Mouse (Mus musculus) ES-CJ7 (cell line): Measurements from ENCODE around the gene Abca1.

Experiments used
- DNase-seq: peaks from one replicate; pipeline ENCODE4 v3.0.0; 2011; ENCODE audit warnings: low read depth, low spot score

The Abca1 gene

DNA sequence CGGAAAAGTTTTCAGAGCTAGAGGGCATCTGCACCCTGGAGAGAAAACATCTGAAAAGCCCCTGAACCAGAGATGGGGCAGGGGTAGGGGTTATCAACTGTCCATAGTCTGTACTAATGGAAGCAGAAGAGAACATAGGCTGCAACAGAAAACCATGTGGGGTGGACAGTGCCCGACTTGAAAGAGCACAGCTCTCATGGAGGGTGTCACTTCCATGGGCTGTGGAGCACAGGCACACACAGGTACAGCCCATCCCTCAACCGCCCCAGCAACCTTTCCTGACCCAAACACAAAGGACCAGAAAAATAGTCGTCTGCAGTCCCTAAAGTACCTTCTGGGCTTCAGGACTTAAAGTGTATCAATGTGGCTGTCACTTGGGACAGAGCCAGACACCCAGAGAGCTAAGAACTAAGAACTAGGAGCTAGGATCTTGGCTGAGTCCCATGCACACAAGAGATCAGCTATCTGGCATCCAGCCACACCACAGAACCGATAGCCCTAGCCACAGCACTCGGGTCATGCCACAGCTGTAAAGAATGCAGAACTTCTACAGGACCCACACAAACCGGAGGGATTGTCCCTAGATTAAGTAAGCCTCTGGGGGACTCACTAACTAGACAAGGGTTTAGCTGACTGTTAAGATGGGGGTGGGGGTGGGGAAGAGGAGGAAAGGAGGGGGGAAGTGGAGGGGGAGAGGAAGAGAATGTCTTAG, 38.0 kb downstream of the Abca1 start:
- no peak for DNase-seq

DNA sequence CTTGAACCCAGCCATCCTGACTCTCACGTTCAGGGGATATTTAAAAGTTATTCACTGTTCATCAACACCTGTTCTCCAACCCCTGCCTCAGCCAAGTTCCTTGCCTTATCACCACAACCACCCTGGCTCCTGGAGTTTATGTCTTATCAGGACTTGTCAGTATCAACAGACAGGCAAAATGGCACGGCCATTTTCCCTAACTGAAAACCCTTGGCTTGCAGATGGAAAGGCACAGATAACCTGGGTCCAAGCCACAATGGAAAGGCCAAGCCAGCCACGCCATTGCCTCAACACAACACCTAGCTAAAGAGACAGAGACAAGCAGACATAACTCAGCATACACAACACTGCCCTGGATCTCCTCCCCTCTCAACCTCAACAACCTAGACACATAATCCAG, 38.6 kb downstream of the Abca1 start:
- no peak for DNase-seq

DNA sequence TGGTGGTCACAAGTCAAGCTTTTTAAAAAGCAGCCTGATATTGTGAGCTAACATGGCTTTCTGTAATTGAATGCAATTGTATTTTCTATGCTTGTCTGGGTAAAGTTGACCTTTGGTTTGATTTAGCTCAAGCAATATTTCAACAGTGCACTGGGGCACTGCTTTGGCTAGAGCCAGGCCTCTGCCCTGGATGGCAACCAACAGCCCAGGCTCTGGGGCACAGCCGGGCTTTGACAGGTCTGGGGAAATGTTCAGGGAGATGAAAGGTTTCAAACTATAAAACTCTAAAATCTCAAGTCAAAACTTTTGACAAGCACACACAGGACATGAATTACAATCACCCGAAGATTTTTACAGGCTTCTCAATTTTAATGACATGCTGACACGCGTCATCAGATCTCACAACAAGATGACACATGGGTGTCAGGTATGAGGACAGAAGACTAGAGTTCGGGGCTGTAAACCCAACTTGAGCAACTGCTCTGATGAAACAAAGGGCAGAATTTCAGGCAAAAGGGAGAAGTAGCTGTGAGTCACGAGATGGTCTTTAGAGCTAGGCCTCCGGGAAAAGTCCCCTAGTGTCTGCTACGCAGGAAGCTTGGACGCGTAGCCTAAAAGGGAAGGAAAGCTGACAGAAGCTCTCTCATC, 39.5 kb downstream of the Abca1 start:
- DNase-seq = no peak

DNA sequence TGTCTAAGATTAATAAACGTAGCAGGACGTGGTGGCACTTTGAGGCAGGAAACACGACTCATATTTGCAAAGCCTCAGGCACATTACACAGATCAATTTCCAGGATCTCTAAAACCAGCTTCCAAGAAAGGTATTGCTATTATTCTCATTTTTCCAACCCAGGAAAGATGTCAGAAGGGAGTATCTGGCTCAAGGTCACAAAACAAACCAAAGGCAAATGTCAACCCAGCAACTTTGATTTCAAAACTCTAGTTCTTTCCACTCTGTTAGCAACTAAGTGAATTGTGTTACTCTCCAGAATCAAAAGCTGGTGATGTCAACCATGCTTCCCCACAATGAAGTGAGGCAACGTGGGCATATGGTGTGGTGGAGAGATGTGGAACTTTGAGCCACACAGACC, 41.1 kb downstream of the Abca1 start:
- no peak for DNase-seq

DNA sequence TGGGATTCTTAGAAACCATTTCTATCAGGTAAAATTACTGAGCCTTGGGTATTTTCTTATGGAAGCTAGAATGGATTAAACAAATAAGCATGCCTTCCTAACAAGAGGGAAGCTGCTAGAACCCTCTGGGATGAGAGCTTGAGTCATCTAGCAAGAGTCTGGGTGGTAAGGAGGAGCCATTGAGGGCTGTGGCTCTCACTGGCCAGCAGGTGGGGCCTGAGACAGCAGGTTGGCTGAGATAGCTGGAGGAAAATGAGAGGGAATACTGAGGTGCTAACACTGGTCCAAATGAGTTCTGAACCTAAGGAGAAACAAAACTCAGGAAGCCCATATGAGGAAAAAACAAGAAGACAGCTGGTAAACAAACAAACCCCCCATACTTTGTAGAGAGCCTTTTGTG, 42.1 kb downstream of the Abca1 start:
- peak; percentile 41 for DNase-seq

DNA sequence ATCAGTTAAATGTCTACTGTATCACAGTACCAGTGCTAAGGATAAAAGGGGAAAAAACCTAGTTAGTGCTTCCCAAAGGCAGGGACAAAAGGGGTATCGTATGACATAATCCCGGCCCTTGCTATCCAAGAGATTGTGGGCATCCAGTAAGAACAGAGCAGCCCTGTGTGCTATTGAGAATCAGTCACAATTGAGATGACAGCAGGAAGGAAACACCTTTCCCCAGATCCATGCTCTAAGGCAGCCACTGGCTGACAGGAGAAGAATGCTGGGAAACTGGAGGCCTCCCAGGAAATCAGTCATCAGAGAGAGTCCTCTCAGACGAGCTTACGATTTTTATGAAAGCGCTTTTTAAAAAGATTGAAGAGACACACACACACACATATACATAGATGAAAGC, 42.6 kb downstream of the Abca1 start:
- DNase-seq = no peak

DNA sequence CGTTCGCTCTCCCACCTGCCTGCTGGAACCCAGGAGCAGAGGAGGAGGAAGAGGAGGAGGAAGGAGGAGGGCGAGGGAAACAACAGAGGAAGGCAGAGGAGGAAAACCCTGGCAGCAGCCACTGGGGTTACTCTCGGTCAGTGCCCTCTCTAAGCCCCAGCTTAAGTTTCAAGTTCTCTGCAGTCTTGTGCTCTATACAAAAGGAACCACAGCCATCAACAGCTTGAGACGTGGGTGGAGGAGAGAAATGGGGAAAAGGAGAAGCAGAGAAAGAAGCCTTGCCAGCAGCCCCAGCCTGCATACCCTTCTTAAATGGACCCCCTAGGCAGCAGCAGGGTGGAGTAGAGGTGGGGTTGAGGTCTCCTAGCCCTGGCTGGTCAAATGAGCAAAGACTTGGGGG, 43.8 kb downstream of the Abca1 start:
- peak; percentile 25 for DNase-seq

DNA sequence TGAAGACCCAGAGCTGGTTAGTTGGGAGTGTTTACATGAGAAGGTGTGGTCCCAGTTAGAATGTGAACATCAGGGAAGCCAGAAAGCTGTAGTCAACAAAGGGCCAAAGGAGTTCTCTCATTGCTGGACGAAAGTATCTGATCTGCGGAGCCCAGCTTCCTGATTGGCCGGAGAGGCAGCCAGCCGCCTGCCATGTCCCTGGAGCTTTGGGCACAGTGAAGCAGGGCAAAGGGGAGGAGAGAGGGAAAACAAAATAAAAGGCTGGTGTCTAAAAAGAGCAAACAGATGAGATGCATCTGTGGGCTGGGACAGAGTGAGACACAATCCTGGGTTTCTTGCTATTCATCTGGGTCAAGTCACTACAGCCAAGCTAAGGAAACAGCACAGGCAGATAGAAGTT, 44.3 kb downstream of the Abca1 start:
- no peak for DNase-seq

DNA sequence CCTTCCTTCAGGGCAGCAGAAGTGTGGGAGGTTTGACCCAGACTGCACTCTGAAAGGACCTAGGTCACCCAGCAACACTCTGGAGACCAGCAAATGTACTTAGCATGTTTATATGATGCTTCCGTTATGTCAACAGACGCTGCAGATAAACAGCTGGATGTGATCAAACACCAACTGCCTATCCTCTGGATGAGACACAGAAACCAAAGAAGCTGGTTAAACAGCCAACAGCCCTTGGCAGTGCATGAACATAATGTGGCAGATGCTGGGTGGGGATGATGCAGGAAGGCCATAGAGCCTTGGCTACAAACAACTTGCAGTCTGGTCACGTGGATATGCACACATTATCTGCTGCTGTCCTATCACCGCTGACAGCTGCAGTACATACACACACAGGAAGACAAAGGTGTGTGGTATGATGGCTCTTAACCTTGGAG, 47.8 kb downstream of the Abca1 start:
- no peak for DNase-seq

DNA sequence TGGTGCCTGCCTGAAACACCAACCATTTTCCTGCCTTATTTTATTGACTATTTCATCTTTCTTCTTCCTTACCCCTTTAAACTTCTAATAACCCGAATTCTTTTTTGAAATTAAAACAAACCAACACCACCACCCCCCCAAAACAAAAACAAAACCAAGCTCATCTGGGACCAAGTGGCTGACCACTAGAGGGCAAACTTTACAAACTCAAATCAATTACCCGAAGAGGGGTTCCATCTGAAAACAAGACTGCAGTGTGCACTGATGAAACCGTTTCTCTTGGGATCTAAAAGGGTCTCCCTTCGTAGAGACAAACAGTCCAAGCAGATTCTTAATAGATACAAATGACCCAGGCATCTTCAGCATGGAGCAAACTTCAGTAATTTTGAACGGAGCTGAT, 49.3 kb downstream of the Abca1 start:
- DNase-seq = peak; percentile 33

DNA sequence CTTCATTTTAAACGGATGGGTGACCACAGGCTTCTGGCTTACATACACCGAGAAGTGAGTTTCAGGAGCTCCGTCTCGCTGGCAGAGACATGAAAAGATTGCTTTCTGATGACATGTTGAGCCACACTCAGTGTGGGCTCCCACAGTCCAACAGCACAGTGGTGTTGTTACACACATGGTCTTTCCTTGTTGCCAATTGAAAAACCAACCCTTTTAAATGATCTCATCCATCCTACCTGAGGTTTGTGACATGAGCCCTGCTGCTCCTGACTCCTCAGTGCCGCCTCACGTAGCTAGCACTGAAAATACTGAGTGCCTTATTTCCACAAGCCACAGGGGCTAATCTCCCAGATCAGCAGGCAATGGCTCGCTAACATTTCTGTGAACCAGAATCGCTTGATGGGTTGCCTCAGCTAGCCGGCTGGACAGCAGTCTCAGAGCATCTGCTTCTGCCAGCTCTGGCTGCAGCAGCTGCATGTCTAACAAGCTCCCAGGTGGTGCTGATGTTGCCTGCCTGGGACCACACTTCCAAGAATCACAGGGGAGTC, 50.2 kb downstream of the Abca1 start:
- no peak for DNase-seq

DNA sequence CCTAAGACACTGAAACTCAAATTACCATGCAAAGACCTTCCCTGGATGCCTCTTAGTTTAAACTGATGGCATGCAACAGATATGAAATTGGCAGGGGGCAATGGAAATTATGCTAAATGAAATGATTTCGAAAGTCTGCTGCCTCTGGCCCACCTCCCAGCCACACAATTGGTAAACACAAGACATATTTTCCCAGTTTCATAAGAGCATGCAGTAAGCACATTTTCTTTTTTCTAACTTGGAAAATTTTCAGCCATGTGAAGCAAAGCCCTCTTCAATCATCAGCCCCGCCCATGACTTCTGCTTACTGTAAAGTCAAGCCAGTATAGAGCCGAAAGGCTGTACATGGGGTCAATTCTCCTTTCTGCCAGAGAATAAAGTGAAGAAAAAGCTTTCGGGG, 51.5 kb downstream of the Abca1 start:
- DNase-seq = no peak

DNA sequence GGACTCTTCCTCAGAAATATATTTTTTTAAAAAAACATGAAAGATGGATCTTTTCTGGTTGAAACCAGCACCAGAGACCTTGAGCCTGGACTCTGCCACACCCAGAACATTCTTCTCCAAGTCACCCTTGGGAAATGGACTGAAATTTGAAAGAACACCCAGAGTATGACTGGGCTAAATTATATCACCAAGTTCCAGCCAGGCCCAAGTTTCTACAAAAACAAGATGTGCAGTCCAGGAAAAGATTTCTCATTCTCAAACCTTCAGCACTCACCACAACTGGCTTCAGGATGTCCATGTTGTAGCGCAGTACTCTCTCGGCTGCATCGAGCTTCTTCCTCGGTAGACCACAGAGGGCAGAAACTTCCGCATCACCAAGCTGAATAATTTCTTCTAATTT, 53.0 kb downstream of the Abca1 start:
- no peak for DNase-seq

DNA sequence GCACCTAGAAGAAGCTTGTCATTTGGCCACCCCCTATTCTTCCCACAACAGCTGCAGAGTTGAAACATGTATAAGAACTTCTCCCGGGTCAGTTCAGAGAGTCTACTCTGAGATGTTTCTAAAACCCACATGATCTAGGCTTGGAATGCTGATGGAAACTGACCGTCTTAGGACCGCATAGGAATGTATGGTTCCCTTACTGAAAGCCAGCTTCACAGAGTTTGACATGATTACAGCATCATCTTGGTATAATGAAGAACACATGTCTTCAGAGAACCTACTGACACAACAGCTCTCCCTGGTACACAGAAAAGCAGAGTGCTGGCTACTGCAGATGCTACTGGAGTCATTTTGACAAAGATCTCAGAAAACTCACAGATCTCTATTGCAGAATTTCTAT, 53.6 kb downstream of the Abca1 start:
- DNase-seq = no peak

DNA sequence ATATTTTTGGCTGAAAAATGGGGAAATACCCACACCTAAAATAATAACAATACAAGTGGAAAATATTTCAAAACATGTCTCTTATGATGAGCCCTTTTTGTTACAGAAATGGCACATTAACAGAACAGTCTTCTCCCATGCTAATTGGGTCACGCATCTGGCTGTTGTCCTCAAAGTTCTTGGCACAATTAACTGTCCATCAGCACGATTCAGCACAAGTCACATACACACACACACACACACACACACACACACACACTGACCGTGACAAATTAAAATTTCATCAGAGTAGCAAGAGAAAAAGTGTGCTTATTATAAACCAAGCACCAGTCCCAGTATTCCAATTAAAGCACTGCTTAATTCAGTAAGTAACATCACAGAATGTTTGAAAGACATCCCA, 55.1 kb downstream of the Abca1 start:
- no peak for DNase-seq

DNA sequence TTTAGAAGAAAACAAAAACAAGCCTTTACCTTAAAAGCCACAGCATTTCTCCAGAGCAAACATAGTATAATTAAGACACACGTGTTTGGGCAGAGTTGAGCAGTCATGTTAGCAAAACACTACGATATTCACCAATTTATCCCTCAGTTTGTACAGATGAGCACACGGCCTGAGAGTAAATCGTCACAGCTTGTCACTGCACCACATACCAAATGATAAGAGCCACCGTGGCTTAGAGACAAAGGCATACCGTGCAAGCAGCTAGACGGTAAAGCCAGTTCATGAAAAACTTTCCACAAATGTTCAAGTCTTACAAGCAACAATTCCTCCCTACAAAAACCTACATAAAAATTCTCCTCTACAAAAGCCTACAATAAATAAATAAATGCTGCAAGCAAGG, 57.2 kb downstream of the Abca1 start:
- DNase-seq = no peak

DNA sequence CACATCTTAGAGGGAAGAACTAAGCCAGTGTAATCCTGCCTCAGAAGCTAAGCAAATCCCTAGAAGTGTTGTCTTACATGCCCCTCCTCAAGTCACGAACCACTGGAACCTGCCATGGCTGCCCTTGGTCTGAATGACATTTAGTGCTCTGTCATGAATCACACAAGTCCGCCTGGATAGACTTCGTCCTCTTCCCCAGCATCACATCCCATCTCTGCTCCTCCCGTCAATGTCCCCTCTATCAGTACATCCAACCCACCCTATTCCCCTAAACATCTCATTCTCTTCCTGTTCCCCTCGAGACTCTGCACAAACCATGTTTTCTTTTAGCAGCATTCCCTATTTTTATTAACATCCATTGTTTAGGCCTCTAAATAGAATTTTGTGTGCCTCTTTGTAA, 58.4 kb downstream of the Abca1 start:
- DNase-seq = no peak

DNA sequence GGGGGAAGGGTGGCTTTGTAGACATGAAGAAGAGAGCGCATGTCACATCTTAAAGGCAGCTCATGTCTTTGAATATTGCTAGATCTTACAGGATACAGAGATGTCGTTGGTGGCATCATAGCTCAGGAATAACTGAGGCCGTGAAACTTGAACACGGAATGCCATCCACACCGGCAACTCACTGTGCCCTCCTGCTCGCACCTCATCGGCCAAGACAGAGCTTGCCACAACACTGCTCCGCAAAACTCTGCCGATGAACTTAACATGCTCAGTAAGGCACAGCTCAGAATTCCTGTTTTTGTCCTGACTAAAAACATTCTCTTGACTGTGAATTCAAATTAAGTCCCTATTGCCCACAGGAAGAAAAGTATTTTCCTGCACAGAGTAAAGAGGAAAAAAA, 59.2 kb downstream of the Abca1 start:
- no peak for DNase-seq

DNA sequence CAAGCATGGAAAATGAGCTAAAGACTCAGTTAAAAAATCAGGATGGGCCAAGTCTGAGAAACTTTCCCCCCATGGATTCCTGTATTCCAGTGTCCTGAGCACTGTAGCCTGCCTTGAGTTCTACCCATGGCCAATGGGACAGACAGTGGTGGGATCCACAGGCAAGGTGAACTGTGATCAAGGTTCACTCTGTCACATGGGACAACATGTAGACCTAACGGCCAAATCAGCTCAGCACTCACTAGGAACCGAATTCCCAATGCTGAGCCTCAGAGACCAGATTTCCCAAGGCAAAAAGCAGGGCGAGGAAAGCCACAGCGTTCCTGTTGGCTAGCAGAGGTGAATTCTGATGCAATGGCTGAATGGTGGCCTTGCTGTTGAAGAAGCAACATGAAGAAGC, 64.8 kb downstream of the Abca1 start:
- DNase-seq = no peak

DNA sequence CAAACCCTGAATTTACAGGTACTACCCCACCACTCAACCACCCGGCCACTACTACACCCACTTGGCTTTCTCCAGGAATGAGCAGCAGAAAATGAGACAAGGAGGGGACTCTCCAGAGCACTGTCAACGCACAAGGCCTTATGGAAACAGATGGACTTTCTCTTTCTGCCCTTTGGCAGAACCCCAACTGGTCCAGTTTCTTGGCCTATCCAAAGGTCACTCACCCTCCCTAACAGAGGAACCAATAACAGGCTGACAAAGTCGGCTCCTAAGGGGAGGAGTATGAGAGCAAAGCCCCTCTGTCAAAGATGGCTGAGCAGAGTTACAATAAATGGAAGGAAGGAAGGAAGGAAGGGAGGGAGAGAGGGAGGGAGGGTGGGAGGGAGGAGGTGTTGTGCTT, 65.4 kb downstream of the Abca1 start:
- no peak for DNase-seq

DNA sequence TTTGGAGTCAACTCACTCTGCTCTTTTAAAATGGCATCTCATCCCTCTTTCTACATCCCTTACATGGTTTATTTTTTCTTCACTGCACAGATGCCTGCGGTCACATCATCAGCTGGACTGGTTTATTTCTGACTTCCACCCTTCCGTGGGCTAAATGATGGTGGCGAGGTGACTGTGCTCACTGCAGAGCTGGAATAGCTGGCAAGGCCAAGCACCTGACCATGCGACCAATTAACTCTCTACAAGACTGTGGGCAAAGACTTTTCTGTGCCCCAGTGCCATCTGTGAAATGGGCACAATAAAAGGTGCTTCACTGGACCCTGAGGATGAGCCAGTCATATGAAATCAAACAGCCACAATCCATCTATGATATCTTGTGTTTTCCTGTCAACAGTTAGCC, 66.1 kb downstream of the Abca1 start:
- DNase-seq = no peak

DNA sequence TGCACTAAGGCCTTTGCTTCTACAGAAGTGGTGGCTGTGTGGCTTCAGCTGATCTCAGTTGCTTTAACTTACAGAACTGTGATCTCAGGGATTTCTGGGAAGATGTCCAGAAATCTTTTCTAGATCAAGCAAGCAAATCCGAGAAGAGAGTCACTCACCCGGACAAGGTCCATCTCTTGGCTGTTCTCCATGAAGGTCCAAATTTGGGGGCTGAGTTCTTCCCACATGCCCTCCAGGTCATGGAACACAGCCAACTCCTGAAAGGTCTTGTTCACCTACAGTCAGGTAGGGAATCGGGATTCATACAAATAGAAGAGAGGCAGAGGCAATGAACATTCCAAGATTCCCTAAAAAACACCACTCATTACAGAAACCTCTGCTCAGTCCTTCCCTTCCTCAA, 70.1 kb downstream of the Abca1 start:
- no peak for DNase-seq

DNA sequence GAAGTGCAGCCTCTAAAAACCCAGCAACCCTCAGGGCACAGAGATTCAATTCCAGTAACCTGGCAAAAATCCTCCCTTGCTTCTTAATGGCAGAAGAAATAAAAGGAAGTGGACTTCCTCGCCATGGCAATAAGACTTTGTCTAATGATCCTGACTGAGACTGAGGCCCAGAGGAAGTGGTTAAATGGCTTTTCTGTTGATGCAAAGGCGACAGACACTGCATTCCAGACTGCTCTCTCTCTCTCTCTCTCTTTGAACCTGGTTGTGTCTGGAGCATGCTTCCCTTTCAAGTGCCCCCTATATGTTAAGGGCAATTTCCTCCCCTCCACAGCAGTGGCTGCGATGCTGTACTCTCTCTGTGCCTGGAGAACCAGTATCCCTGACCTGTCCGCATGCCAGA, 70.7 kb downstream of the Abca1 start:
- no peak for DNase-seq
